Mouse (Mus musculus) liver, embryonic 14 days (tissue): Measurements from ENCODE around the gene Numa1. TPM values are rescaled to one million over a fixed set of nuclear protein-coding genes. Genes with fewer than 3 reads are reported as not detected.

Experiments
- polyA plus RNA-seq: library from polyadenylated mRNA; depleted of rRNA; stranded (reverse); fragments of >200 nt; gene quantifications from 2 replicates; pipeline ENCODE4 v1.2.3, GENCODE M21; 2012; rRNA removed

The Numa1 gene
- 23.8 and 28.1 TPM in 2 replicates for polyA plus RNA-seq

DNA sequence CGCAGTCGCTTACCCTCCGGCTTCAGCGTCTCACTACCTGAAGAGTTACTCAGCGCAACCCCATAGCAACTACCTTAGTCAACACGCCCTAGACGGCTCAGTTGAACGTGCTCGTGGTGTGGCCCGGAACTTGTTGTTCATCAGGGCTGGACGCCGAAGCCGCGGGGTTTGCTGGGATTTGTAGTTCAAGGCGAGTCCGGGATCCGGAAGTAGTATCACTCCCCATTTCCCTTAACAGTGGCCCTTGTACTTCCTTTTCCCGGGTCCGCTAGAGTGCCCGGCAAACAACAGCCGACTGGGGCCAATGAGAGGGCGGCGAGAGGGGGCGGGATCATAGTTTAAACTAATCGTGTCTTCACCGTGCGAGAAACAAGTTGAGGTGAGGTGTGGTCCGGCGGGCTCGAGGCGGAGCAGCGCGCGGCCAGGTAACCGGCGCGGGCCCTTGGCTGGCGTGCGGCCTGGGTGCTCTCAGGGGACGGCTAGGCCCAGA, at the start of gene Numa1, which contains the start of gene Lrrc51:
Numa1 (plus strand) TSS at position 361 of the 490 bp plus-strand sequence.
Lrrc51 (minus strand) TSS at position 145 of the 490 bp plus-strand sequence.

DNA sequence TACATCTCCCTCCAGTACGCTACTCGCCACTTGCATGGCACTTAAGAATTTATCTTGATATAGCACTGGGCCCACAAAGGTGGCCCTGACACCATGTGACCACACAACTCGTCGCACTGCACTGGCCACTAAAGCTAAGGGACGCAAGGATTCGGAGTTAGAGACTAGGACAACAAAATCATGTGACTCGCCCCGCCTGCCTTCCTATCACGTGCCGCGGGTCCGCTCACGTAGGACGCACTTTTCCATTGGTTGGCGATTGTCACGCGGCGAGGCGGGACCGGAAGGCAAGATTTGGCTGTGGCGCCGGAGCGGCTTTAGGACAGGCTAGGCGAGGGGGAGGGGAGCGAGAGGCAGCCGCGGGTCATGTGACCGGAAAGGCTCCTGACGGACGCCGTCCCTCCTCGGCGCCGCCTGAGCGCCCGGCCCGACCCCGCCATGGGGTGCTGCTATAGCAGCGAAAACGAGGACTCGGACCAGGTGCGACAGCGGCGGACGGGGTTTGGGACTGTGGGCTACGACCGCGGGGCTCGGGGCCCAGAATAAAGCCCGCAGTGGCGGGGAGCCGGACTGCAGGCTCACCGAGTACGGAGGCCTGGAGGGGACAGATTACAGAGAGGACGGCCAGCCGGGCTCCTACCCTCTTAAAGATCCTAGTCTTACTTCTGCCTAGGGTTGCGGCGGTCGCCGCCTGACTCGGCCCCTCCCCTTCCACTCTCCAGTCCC, 28.2 kb upstream of the Numa1 start, which contains the start of gene Lamtor1:
Lamtor1 (plus strand) TSS at position 344 of the 726 bp plus-strand sequence.

DNA sequence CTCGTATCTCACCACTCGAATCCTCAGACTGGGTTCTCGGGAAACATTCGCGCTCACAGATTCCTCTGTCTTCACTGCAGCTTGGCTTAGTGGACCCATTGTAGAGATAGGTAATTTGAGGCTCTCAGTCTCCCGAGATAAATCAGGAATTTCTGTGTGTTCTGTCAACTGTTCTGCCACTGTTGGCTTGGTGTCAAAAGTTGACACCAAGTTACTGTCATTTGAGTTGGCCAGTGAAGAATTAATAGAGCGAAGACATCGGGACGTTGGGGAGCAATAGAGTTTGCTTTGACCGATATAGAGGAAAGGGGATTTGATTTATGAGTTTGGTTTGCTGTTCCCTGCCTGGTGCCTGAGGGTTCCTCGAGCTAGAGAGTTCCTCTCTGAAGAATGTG, 27.6 kb upstream of the Numa1 start, which contains the start of gene Tomt:
Tomt (minus strand) TSS at position 73 of the 395 bp plus-strand sequence.

DNA sequence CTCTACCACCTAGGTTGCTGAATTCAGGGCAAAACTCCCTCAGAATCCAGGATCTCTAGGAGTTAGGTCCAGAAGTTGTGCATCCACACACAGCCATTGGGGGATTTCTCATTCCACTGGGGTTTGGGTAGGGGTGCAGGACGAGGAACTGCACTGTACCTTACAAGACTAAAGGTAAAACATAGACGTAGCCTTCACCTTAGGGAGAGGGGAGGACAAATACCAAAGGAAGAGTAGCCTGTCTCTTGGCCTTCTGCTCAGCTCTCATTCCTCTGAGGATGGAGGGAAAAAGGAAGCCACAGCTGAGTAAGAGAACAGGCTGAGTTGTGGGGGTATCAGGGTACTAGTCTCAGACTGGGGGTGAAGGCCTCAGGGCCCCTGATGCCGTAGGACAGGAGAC, 84.7 kb downstream of the Numa1 start, which contains the start of gene Il18bp:
Il18bp (minus strand) TSS at position 101 of the 400 bp plus-strand sequence.

Other genes starting within 250 kb of the Numa1 start
- not detected in 2 replicates for gene Phox2a, start 115.8 kb upstream of the Numa1 start, polyA plus RNA-seq
- 4.6 TPM in 2 replicates for gene Inppl1, start 95.9 kb upstream of the Numa1 start, polyA plus RNA-seq
- gene Folr2, start 76.9 kb upstream of the Numa1 start, polyA plus RNA-seq: 7.9 and 8.4 TPM in 2 replicates
- 59.8 and 64.5 TPM in 2 replicates for gene Anapc15, start 70.4 kb upstream of the Numa1 start, polyA plus RNA-seq
- gene Folr1, start 63.3 kb upstream of the Numa1 start, polyA plus RNA-seq: 0.18 and 0.37 TPM in 2 replicates
- gene Lamtor1, start 28.2 kb upstream of the Numa1 start, polyA plus RNA-seq: 58.7 and 64.3 TPM in 2 replicates
- gene Tomt, start 27.8 kb upstream of the Numa1 start, polyA plus RNA-seq: 0.11 and 0.12 TPM in 2 replicates
- gene Lrrc51, start 216 bp upstream of the Numa1 start, polyA plus RNA-seq: 1.1 and 1.4 TPM in 2 replicates
- gene Il18bp, start 84.6 kb downstream of the Numa1 start, polyA plus RNA-seq: 9.0 and 12.3 TPM in 2 replicates
- 17.6 and 17.7 TPM in 2 replicates for gene Rnf121, start 131.4 kb downstream of the Numa1 start, polyA plus RNA-seq
- gene Xndc1, start 131.4 kb downstream of the Numa1 start, polyA plus RNA-seq: 15.5 and 16.8 TPM in 2 replicates
- 0.98 and 1.3 TPM in 2 replicates for gene Xntrpc, start 131.6 kb downstream of the Numa1 start, polyA plus RNA-seq
- 0.06 TPM in 1 of 2 replicates, not detected in the other for gene Trpc2, start 149.0 kb downstream of the Numa1 start, polyA plus RNA-seq
- gene Art1, start 167.6 kb downstream of the Numa1 start, polyA plus RNA-seq: 0.03 and 0.41 TPM in 2 replicates
- gene Art5, start 175.4 kb downstream of the Numa1 start, polyA plus RNA-seq: 0.09 and 0.16 TPM in 2 replicates
- gene Chrna10, start 182.7 kb downstream of the Numa1 start, polyA plus RNA-seq: 0.01 TPM in 1 of 2 replicates, not detected in the other